Mouse (Mus musculus): Measurements from ENCODE around the gene Abca1.

- TF ChIP-seq CTCF (conservative IDR thresholded peaks at IDR 0.05; ENCODE audit: low read length) (no peak), NANOG (IDR thresholded peaks at IDR 0.05; ENCODE audit: borderline replicate concordance, low read length) (no peak), POU5F1 (IDR thresholded peaks at IDR 0.05; ENCODE audit: borderline replicate concordance, low read length) (no peak)
Observed at GRCm38 (mm10) chr4:53094331-53094730, 65.4 kb downstream of the Abca1 start.

Measured in E14TG2a.4 (cell line).